Mouse (Mus musculus): ENCODE measurements at regions not wholly inside any gene's neighbourhood (a gene's known extent, or its start where the extent isn't known, plus 50 kb on each side); places are given as distances from the start of the nearest gene placed in this dataset.

GRCm38 (mm10) chr15:20207199-20207598 is 241.9 kb upstream of the Cdh12 start:
- DNase-seq (ENCODE audit: low read depth, low spot score) = peak; percentile 10

DNA sequence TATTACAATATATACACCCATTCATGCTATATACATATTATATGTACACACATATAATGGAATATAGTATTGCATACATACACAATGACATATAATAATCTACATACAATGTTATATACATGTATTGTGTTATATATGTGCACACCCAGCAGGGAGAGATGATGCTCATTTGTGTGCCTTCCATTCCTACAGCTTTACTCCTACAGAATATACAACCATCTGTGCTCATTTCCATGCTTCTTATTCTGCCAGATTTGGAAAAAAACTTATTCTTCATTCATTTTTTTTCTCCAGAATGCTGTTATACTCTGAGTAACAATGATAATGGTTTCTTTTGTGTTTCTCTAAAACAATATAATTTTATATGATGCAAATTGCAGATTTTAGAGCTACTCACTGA is 227.0 kb upstream of the Cdh12 start:
- DNase-seq (ENCODE audit: low read depth, low spot score) = peak; percentile 46

DNA sequence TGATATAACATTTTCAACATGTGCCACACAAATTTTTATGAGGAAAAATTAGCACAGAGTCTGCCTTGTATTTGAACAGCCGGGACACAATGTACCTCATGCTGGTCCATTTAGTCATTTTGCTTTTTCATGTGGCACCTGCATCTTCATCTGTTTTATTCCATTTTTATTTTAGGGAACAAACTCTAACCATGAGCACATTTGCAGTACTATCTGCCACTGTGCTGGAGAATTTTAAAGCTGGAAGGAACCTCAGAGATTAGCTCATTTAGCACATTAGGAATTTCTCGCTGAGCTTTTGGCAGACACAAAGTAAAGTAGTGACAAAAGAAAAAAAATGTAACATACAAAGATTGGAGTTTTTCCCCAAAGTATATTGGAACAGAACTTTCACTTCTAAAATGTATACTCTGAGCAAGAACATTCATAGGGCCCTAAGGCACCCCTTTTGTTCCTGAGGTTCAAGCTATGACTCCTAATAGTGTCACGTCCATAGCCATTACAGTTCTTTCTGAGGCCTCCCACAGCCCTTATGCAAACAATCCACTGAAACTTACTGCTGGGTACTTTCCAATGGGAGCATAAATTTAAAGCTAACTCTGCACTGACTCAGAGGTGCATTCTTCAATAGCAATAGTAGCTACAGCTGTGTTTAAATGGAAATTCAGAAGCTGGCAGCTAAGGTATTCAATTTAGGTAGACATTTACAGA is 225.6 kb upstream of the Cdh12 start:
- DNase-seq (ENCODE audit: low read depth, low spot score) = peak; percentile 81

DNA sequence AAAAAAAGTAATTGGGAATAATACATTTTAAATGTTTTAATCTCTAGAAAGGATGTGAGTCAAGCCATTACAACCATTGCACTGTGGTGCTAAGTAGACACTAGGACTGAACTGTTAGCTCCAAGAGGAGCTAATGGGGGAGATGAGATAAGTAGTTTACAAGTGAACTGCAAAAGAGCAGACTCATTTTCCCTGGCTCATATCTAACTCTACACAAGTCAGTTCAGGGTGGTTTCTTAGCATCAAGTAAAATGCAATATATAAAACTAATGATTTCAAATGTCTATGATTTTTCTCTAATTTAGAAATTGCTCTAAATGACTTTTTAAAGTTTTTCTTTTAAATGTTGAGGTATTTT is 225.1 kb upstream of the Cdh12 start:
- no peak for DNase-seq (ENCODE audit: low read depth, low spot score)

GRCm38 (mm10) chr15:20265367-20265900 is 183.6 kb upstream of the Cdh12 start:
- DNase-seq (ENCODE audit: low read depth, low spot score) = no peak

DNA sequence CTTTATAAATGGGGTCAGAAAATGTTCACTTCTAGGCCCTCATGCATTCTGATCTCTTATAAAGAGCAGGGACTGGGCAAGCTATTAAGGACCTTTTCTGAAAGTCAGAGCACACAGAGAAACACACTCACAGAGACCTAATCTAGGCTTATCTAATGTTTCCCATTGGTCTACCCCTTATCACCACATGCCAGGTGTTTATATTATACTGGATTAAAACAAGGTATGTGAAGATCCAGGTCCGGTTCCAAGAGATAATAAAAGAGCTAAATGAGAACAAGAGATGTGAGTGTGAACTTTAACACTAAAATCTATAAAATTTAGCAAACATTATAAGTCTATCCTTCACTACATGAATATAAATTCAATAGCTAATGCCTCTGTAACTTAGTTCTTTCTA is 135.1 kb upstream of the Cdh12 start:
- no peak for DNase-seq (ENCODE audit: low read depth, low spot score)

DNA sequence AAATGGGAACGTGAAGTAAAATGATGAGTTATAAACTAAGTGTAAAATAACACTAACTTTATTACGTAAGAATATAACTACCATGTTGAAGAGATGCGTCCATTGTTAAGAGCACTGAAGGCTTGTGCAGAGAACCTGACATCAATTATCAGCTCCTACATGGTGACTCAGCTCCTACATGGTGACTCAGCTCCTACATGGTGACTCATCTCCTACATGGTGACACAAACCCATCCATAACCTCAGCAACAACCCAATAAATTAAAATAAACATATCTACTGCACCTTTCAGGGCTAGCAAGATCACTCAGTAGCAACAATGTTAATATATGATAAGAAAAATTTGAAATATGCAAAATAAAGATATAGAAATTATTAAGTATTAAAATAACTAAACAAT is 125.5 kb upstream of the Cdh12 start:
- DNase-seq (ENCODE audit: low read depth, low spot score) = peak; percentile 52

Data from brain, adult 2 months (tissue).